Mouse (Mus musculus) activated CD4-positive, CD25-positive, alpha-beta regulatory T cell, adult 4 months (primary cell): ENCODE measurements around the gene Pithd1. TPM values are rescaled to one million over a fixed set of nuclear protein-coding genes. Genes with fewer than 3 reads are reported as not detected.

ENCODE experiments used
- ATAC-seq: one replicate; pipeline ENCODE4 v1.8.0; 2017
- polyA plus RNA-seq, 2 experiments: library from polyadenylated mRNA; unstranded; fragments of 100-300 nt; shearing (Covaris generic); gene quantifications; one replicate each; pipeline ENCODE4 v1.2.1; 2017

Pithd1 gene
- polyA plus RNA-seq, 2 experiments from 2014 or later: 7.7 to 8.8 TPM

GRCm38 (mm10) chr4:135926861-135927260, 60.2 kb downstream of the Pithd1 start:
- no peak for ATAC-seq

- ATAC-seq: no peak
Observed at GRCm38 (mm10) chr4:135926195-135926808, 60.8 kb downstream of the Pithd1 start.

Other genes with a start within 250 kb of the Pithd1 start
- not detected for gene Myom3, start 227.5 kb downstream of the Pithd1 start, polyA plus RNA-seq
- 100 to 1,000 TPM; 172 to 181 TPM for gene Srsf10, start 131.5 kb downstream of the Pithd1 start, polyA plus RNA-seq
- gene Pnrc2, start 113.4 kb downstream of the Pithd1 start, polyA plus RNA-seq: 100 to 1,000 TPM; 216 to 230 TPM
- gene Cnr2, start 91.9 kb downstream of the Pithd1 start, polyA plus RNA-seq: 1 to 10 TPM; 4.9 to 7.9 TPM
- 10 to 100 TPM; 74.0 to 98.1 TPM for gene Fuca1, start 66.5 kb downstream of the Pithd1 start, polyA plus RNA-seq
- gene Hmgcl, start 40.8 kb downstream of the Pithd1 start, polyA plus RNA-seq: 10 to 100 TPM; 73.0 to 74.3 TPM
- gene Gale, start 23.5 kb downstream of the Pithd1 start, polyA plus RNA-seq: 10 to 100 TPM; 14.3 to 22.8 TPM
- gene Lypla2, start 14.6 kb downstream of the Pithd1 start, polyA plus RNA-seq: 10 to 100 TPM; 80.4 to 88.8 TPM
- gene Eloa, start 34.5 kb upstream of the Pithd1 start, polyA plus RNA-seq: 10 to 100 TPM; 50.0 to 57.9 TPM
- gene Rpl11, start 66.2 kb upstream of the Pithd1 start, polyA plus RNA-seq: 1,000 to 10,000 TPM; 1,145 to 1,405 TPM
- 100 to 1,000 TPM; 281 to 355 TPM for gene Id3, start 156.2 kb upstream of the Pithd1 start, polyA plus RNA-seq
- gene E2f2, start 185.1 kb upstream of the Pithd1 start, polyA plus RNA-seq: 10 to 100 TPM; 22.0 to 34.6 TPM
- under 1 TPM in 1 of 2 experiments, not detected in 1; 0.25 TPM for gene Asap3, start 219.1 kb upstream of the Pithd1 start, polyA plus RNA-seq